Mouse (Mus musculus): ENCODE results near the gene Timm8a2.
"Not testable (repeated sequence)": the region's sequence is repeated elsewhere in the genome, so short reads cannot be mapped to it uniquely, and the experiment has no call there.

Gene Timm8a2

DNA sequence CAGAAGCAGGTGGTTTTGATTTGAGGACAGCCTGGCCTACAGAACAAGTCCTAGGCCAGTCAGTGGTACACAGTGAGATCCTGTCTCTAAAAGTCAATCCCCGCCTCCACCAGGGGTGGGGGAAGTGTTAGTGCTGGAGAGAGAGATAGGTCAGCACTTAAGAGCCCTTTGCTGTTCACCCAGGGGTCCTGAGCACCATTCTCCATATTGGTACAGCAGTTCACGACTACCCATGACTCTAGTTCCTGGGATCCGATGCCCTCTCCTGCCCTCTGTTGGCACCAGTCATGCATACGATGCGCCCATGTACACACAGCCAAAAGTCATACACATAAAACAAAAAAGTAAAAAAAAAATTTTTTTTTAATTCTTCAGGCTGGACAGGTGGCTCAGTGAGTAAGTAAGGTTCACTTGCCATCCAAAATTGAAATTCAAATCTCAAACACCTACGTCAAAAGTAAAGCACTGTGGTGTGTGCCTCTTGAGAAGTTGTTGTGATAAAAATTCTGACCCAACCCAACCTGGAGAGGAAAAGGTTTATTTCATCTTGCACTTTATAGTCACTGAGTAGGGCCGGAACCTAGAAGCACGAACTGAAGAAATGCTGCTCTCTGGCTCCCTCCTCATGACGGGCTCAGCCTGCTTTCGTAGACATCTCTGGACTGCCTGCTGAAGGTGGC, 28.1 kb downstream of the Timm8a2 start:
- no peak for DNase-seq

DNA sequence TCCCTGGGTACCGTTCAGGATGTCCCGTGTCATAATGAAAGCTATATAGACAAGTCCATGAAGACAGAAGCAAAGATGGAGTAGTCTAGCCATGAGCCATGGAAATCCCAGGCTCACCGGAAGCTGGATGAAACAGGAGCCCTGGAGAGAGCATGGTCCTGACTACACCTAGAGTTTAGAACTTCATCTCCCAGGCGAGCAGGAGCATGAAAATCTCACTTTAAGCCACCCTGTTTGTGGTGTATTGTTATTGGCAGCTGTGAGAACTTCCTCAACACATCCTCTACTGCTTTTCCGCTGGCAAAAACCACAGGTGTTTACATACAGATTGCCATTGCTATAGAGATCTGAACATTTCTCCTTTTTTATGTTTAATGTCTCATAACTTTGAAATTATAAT, 29.1 kb downstream of the Timm8a2 start:
- DNase-seq: no peak

DNA sequence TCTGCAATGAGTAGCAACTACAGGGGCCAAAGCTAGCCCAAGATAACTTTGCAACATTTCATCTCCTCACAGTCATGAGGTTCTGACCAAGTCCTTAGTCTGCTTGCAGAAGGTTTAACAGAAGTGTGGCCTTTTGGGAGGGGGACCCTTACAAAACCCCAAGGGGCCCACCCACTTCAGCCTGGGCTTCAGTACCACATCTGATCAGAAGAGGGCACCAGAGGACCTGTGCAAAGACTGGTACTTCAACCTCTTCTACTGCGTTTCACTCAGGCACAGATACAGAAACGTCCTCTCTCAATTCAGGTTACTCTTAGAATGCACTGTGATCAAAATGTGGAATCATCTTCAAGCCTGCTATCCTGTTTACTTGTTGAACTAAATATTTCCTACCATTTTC, 30.0 kb downstream of the Timm8a2 start:
- peak; percentile 84 to 89 for DNase-seq

DNA sequence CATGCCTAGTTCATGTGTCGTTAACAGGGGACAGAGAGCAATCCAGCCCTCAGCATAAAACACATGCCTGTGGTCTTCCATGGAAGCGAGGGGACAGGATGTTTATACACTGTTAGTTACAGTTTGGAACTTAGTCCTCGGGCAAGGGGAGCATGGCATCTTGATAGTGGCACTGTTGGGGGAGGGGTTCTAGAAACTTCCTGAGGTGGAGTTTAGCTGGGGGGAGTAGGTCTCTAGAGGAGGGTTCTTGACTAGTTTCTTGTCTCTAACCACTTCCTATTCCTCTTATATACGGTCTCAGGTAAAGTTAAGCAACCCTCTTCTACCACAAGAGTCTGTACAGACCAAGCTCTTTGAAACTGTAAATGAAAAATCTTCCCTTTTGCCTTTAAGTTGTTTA, 31.8 kb downstream of the Timm8a2 start:
- DNase-seq: no peak

DNA sequence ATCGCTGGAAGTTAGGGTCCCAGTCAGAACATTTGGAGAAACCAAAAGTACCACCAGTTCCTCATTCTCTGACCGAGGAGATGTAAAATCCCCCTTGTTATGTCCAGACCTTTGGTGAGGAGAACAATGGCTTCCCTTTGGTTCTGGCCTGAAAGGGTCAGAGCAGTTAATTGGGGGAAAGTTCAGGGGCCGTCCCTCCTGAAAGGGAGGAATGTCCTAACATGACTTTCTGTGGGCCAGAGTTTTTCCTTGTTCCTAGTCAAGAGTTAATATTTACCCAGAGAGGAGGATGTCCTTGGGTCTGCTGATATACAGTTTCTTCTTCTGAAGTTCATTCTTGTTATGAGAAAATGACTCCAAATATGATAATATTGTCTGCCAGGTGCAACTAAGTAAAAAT, 33.6 kb downstream of the Timm8a2 start:
- DNase-seq: not testable (repeated sequence)

DNA sequence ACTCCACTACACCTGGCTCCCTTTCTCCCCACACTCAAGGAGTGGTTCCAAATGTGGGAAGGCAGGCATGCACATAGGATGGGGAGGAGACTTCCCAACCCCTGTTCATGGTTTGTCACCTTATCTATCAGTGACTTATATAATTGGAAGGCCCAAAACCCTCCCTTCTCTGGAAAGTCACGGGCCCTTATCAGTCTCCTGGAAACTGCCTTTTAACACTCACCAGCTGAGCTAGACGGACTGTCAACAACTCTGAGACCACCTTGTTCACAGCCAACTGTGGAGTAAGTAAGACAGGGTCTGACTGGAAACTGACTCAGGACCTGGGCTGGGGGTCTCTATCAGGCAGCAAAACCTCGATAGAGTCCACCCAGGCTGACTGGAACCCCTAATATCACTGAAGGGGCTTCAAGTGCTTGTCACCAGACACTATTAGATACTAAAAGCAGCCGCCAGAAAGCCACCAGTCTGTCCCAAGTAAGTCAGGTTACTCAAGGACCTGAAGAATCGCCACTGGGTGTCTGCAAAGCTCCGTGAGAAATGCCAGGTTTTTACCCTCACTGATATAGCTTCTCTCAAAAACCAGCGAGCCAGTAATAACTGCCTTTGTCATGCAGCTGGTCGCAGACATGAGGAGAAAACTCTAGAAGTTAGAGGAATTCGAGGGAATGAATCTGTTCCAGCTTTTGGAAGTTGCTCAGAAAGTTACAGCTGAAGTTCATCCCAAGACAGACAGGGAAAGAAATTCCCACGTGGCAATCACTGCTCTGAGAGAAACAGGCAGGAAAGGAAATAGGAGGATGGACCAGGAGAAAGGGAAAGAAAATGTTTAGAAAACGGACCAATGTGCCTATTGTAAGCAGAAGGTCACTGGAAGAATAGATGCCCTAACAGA, 34.6 kb downstream of the Timm8a2 start:
- DNase-seq: no peak

DNA sequence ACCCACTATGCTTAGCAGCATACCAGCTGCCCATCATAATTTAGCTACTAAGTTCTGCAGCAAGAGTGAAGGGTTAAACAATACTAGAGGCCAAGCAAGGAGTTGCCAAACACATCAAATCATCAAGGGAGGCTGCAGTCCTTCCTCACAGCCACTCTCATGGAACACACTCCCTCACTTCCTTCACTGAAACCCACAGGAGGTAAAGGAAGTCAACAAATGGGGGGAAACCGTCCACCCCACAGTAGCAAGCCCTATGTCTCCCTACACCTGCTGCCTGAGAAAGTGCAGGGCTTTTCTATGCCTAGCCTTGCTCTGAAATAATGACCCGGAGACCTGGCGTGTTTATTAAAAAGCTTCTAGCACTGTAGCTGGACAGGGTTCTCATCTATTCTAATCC, 35.5 kb downstream of the Timm8a2 start:
- DNase-seq: no peak

DNA sequence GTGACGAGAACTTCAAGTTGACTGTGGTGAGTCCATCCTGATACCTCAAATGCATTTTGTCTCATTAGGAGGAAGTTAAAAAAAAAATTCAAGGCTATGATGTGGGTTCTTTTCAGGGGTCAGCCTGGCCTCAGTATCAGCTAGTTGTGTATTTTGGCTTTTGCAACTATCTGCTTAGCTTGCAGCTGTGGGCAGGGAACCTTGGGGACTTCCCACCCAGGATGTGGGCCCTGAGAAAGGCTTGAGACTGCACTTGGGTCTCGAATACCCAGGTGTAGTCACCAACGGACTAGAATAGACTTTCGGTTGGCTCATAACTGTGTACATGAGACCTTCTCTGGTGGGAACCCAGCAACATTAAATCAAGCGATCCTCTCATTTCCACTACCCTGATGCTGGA, 38.9 kb downstream of the Timm8a2 start:
- DNase-seq: no peak

DNA sequence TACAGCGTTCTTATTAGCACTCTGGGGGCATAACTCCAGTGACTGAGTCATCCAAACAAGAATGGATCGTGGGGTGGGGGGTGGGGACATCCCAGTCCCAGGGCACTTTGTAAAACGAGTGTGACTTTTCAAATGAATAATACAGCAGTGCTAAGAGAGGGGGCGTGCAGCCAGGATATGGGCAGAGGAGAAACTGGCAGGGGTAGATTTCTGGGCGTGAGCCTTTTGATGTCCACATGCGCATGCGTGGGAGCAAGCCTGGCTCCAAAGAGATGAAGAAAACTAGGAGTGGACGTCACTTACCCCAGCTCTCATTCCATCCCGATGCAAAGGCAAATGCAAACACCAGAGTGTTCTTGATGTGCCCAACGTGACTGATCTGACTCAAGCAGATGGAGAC, 39.9 kb downstream of the Timm8a2 start:
- DNase-seq: peak; percentile 41 to 56

DNA sequence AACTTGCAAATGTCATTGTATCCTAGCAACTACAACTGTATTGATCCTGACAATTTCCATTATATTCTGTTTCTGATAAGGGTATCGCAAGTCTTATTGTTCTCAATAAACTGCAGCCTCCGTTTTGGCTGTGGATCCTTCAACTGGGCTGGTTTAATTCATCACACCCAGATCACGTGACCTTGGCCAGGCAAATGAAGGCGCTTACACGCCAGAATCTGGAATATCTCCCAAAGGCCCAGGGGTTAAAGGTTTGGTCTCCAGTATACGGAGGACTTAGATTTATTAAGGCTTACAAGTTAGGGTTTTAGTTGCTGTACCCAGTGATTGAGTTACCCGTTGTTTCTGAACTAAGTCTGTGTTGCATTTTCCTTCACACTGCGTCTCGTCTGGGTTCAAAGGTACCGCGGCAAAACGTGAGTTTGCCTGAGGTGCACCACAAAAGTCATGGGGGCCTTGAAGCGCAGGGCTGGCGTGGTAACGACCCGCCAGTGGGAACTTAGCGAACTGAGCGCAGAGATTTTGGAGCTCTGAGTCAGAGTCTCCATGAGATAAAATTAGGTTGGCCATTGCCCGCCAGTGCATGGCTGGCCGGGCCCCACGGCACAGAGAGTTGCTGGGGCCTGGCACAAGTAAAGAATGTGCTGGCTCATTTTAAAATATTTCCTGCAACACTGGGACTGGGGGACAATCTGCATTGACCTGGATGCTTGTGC, 41.2 kb downstream of the Timm8a2 start:
- no peak for DNase-seq

DNA sequence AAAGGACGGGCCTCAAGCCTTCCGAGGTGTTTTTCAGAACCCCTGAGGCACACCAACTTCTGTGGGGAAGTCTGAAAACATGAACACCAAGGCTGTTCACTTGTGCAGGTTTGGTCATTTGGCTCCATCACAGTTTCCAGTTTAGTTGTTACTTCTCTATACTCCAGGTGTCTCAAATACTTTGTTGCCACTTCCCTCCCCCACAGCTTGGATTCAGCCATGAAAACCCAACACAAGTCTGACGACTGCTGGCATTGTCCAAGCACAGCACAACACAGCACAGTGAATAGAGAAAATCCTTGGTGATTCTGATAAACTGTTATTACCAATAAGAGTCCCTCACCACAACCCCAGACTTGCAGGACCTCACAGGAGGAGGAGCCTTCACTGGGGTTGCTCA, 42.5 kb downstream of the Timm8a2 start:
- DNase-seq: no peak

DNA sequence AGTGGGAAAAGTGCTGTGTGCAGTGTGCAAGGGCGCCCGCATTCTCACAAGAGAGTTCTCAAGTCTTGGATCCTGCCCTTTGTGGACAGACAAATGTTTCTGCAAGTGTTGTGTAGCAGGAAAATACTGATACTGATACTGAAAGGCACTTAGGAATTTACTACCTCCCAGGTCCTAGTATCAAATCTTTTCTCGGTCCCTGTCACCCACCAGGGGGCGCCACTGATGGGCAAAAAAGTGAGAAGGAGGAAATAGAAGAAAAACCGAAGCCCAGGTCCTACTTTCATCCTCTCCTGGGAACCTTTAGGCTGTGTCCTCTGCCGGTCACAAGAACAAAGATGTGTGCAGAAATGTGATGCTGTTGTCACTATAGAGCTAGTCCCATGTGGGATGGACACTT, 45.0 kb downstream of the Timm8a2 start:
- DNase-seq: peak; percentile 64 to 71

DNA sequence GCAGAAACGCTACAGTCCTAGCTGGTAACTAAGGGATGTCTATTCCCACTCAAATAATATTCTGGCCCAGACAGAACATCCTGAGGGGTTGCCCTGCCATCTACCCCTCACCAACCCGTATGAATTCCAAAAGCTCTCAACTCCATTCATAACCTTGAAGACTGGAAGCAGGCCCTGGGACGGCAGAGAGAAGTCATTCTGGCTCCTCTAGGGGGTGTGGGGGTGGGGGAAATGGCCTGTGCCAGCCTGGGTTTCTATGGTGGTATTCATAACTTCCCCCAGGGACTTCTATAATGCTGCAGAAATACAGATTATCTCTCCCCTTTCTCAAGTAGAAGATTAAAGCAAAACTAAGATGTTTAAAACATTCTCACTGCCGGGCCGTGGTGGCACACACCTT, 45.4 kb downstream of the Timm8a2 start:
- DNase-seq: no peak

DNA sequence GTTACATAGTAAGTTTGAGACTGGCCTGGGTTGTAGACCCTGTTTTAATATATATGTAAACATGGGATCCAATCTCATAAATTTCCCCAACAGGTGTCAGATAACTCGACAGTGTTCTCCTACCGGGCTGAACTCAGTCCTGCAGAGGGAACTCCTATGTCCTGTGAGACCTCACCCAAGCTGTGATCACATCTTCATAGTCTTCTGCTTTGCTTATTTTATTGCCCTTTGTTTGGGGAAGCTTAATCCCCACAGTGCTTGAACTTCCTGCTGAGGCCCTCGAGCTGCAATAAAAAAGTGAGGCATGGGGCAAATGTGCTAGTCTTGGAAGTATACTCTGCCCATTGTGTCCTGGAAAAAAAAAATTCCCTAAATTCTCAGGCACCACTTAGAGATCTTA, 46.8 kb downstream of the Timm8a2 start:
- DNase-seq: no peak

DNA sequence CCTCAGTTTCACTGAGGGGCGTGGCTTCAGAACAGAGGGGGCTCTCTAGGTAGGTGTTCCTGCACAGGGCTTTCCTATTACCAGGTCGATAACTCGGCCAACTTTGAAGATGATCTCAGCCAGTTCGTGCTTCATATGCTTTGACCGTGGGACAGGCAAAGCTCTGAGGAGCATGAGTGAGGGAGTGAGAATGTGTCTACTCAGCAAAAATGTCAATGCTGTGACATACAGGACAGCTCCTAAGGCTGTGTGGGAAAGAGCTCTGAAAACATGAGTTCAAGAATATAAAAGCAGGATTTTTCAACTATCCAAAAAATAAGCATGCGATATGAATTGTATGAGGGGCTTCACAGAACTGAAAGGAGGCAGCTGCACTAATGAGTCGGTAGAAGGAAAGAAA, 49.0 kb downstream of the Timm8a2 start:
- DNase-seq: no peak

DNA sequence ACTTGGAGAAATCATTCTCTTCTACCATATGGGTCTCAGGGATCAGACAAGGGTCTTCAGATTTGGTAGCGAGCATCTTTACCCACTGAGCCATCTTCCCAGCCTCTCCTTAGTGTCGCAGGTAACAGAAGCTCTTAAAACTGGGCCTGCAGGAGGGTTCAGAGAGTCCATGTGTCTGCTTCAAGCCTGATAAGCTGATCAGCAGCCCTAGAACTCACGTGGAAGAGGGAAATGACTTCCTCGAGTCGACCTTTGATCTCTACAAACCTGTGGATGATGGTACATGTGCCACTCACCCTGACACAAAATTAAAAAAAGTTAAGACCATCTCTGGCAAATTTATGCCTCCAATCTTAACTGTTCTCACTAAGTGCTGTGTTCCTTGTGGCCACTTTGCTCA, 53.5 kb downstream of the Timm8a2 start:
- DNase-seq: no peak
